Mouse (Mus musculus) heart, embryonic 13.5 days (tissue): ENCODE measurements around the gene Armcx3. TPM values are rescaled to one million over a fixed set of nuclear protein-coding genes. Genes with fewer than 3 reads are reported as not detected.
A peak's percentile ranks its signal among the peaks of the same experiment; 100 is the strongest.
"Not testable (repeated sequence)": the region's sequence is repeated elsewhere in the genome, so short reads cannot be mapped to it uniquely, and the experiment has no call there.

ENCODE experiments used
- ATAC-seq: fragments of 200-750 bp; cut with Nextera tagmentation; 2 replicates; pipeline ENCODE4 v1.8.0; 2017; ENCODE audit warnings: moderate TSS enrichment; ENCODE audit not compliant: insufficient number of reproducible peaks, low FRiP score, low TSS enrichment; ENCODE audit errors: extremely low read depth
- H3K27ac ChIP-seq: fragments of 300-500 bp; sonication (generic); replicated peaks from 2 replicates; pipeline ENCODE4 v1.5.1; 2015; ENCODE audit warnings: moderate library complexity, mild to moderate bottlenecking, inconsistent platforms
- H3K27me3 ChIP-seq: fragments of 300-500 bp; sonication (generic); replicated peaks from 2 replicates; pipeline ENCODE4 v1.6.1; 2015; ENCODE audit warnings: mild to moderate bottlenecking, inconsistent platforms
- H3K36me3 ChIP-seq: fragments of 300-500 bp; sonication (generic); 2 replicates; pipeline ENCODE4 v1.6.1; 2015; ENCODE audit warnings: mild to moderate bottlenecking, inconsistent platforms
- H3K4me1 ChIP-seq: fragments of 300-500 bp; sonication (generic); 2 replicates; pipeline ENCODE4 v1.6.1; 2015; ENCODE audit warnings: inconsistent platforms
- H3K4me2 ChIP-seq: fragments of 300-500 bp; sonication (generic); 2 replicates; pipeline ENCODE4 v1.6.1; 2015; ENCODE audit warnings: inconsistent platforms, mild to moderate bottlenecking, moderate library complexity
- H3K4me3 ChIP-seq: fragments of 300-500 bp; sonication (generic); 2 replicates; pipeline ENCODE4 v1.5.1; 2015; ENCODE audit warnings: moderate library complexity, mild to moderate bottlenecking, inconsistent platforms
- H3K9ac ChIP-seq: fragments of 300-500 bp; sonication (generic); 2 replicates; pipeline ENCODE4 v1.6.1; 2015; ENCODE audit warnings: inconsistent platforms, mild to moderate bottlenecking, moderate library complexity
- H3K9me3 ChIP-seq: fragments of 300-500 bp; sonication (generic); 2 replicates; pipeline ENCODE4 v1.6.1; 2016; ENCODE audit warnings: inconsistent platforms
- WGBS: fragments of 180-500 bp; shearing (Covaris S2); methylation state at CpG from one replicate; pipeline ENCODE4 v1.1.7; 2015; ENCODE audit warnings: mixed read lengths; 5-methylcytosine and 5-hydroxymethylcytosine counted together
- microRNA-seq: library from miRNA; unstranded; fragments of <30 nt; microRNA quantifications from one replicate; pipeline ENCODE4, GENCODE M21; 2016
- polyA plus RNA-seq: library from polyadenylated mRNA; unstranded; fragments of >200 nt; fragmentation: Nextera tagmentation; extraction: Ambion mirVana; gene quantifications from 2 replicates; pipeline ENCODE4 v1.2.1, GENCODE M21; 2015

Armcx3 gene
- polyA plus RNA-seq, 1 experiment from 2014 or later = 75.1 TPM

DNA sequence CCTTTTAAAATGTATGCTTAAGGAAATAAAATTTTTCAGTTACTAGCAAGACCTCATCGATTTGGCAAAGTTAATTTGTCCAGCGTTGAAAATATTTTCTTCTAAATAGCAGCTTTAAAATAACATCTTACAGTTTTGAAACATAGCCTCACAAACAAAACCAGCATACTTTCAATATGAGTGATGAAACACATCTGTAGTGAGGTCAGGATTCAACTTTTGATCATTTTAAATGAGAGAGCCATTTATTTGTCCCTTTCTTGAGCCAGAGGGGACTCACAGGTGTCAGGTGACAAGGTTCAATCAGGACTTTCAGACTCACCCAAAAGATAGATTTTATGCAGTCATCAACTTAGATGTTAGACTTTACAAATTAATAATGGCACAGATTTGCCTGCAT, 4.5 kb upstream of the Armcx3 start:
- Histone ChIP-seq H3K4me2 (no peak overlapping the region), H3K4me3 (no peak overlapping the region), H3K9me3 (no peaks in the 10 kb centered on the region), H3K36me3 (peaks cover 4% of the 10 kb centered on the region; the same call in 1 of the 2 replicates), H3K27me3 (0 out of 2 replicates have a peak, but pooled peaks cover 7% of the 10 kb centered on the region), H3K27ac (peak overlapping the region; percentile 73), H3K9ac (no peak overlapping the region), H3K4me1 (peaks cover 23% of the 10 kb centered on the region)
- ATAC-seq = no peak
- WGBS = 40% methylated on average over 2 of the region's 2 CpGs

DNA sequence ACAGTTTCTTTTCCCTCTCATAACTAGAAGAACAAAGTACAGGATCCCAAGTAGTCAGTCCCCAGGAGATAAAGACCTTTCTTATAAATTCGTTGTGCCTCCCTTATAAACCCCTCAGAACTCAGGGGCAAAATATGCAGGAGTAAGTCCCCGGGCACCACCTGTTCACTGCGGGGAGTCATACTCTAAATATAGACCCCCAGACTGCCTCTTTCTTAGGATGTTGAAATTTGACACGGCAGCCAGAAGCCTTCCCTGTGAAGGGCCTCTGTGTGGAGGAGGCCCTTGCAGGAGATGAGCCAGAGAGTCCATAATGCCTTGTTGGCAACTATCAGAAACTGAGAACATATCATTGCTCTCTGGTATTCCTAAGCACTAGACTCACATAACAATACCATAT, 3.8 kb upstream of the Armcx3 start:
- Histone ChIP-seq H3K9ac (no peak overlapping the region), H3K36me3 (peaks cover 4% of the 10 kb centered on the region; the same call in 1 of the 2 replicates), H3K4me2 (0 out of 2 replicates have a peak overlapping the region, but pooled peaks have one; percentile 20), H3K9me3 (no peaks in the 10 kb centered on the region), H3K4me1 (peaks cover 23% of the 10 kb centered on the region), H3K27ac (peak overlapping the region; percentile 73), H3K27me3 (0 out of 2 replicates have a peak, but pooled peaks cover 7% of the 10 kb centered on the region), H3K4me3 (no peak overlapping the region)
- 16% methylated on average over 4 of the region's 4 CpGs for WGBS
- no peak for ATAC-seq

GRCm38 (mm10) chrX:134757293-134757995, 1.0 kb downstream of the Armcx3 start:
- Histone ChIP-seq H3K27me3 (no peaks in the 10 kb centered on the region), H3K4me2 (peak overlapping the region; percentile 66), H3K4me3 (peak overlapping the region; percentile 72), H3K4me1 (peaks cover 18% of the 10 kb centered on the region), H3K9me3 (no peaks in the 10 kb centered on the region), H3K9ac (peak overlapping the region; percentile 92), H3K27ac (peak overlapping the region; percentile 88), H3K36me3 (no peaks in the 10 kb centered on the region)
- ATAC-seq = no peak; the same call in 1 of the 2 replicates
- 16% methylated on average over 12 of the region's 13 CpGs for WGBS

GRCm38 (mm10) chrX:134763428-134764198, 7.2 kb downstream of the Armcx3 start:
- H3K36me3 ChIP-seq, ATAC-seq, H3K4me3 ChIP-seq, H3K27ac ChIP-seq, H3K27me3 ChIP-seq, H3K9me3 ChIP-seq, H3K4me2 ChIP-seq, H3K4me1 ChIP-seq, H3K9ac ChIP-seq: not testable (repeated sequence)
- WGBS = 26% methylated on average over 4 of the region's 4 CpGs

GRCm38 (mm10) chrX:134787728-134788127, 31.3 kb downstream of the Armcx3 start:
- H3K27me3 ChIP-seq = no peaks in the 10 kb centered on the region
- H3K4me3 ChIP-seq = no peak overlapping the region
- no peak overlapping the region for H3K9ac ChIP-seq
- H3K36me3 ChIP-seq = no peaks in the 10 kb centered on the region
- no peaks in the 10 kb centered on the region for H3K4me1 ChIP-seq
- no peak overlapping the region for H3K4me2 ChIP-seq
- H3K27ac ChIP-seq = no peak overlapping the region
- no peak for ATAC-seq
- H3K9me3 ChIP-seq = no peaks in the 10 kb centered on the region
- WGBS = 47% methylated on average over 4 of the region's 4 CpGs

DNA sequence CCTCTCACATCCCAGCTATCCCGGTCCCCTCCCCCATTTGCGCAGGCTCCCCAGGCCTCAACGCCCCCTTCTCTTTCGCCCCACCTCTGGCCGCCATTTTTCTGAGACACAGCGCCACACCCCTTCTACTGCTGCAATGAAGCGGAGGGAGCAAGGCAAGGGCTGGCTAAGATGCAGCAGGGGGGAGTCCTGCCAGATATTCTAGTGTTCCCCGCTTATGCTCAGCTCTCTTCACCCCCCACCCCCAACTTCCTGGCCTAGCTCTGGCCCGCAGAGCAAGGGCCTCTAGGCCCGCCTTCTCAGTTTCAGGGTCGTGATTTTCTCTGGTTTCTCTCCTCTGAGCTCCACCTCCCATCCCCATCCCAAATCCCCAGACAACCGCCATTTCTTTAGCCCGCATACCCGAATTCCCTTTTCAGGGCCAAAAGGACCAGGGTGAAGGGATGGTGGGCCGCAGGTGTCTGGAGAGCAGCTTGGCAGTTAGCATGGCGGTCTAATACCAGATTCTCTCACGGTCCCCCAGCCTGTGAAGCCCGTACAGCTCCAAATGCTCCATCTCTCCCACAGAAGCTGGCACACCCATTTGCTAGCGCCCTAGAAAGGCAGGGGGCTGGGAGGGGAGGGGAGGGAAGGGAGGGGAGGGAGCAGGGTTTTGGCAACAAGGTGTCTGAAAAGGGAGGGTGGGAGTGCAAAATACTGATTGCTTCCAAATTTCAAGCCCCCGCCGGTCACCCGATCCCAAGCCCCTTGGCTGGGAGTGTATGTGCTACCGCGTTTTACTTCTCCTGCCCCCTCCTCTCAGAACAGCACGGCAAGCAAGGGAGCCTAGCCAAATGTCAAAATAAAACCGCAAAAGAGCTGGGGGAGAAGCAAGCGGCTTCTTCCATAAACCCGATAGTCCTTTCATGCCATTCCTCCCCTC, 51.7 kb downstream of the Armcx3 start:
- H3K4me1 ChIP-seq = peaks cover 6% of the 10 kb centered on the region; the same call in 1 of the 2 replicates
- peak overlapping the region; percentile 87 for H3K9ac ChIP-seq
- whole genome bisulfite sequencing = 13% methylated on average over 28 of the region's 28 CpGs
- H3K27ac ChIP-seq = peak overlapping the region; percentile 85
- H3K27me3 ChIP-seq = no peaks in the 10 kb centered on the region; the same call in 1 of the 2 replicates
- no peaks in the 10 kb centered on the region for H3K9me3 ChIP-seq
- H3K4me3 ChIP-seq = peak overlapping the region; percentile 71
- H3K36me3 ChIP-seq = peaks cover 28% of the 10 kb centered on the region
- peak overlapping the region; percentile 69 for H3K4me2 ChIP-seq
- ATAC-seq = peak; percentile 23; the same call in 1 of the 2 replicates

DNA sequence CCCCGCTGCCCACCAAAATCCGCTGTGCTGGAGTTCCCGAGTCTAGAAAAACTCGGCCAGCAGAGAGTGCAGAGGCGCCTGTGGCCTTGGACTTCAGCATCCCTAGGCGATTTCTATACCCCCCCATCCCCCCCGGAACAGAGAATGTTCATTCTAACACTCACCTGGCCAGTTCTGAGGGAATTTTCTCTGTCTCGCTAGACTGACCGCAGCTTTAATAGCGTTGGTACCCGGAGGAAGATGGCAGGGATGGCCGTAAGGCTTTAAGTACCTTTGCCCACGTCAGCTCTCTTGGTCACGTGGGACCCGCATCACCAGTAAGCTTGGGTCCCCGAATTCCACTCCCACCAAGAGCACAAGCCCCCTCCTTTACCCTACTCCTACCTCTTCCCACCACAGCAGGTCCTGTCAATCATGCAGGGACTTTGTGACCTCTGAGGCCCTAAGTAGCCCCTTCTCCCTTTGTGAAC, 52.4 kb downstream of the Armcx3 start, which contains the start of gene Armcx2:
Armcx2 (minus strand) TSS at position 467 of the 470 bp plus-strand sequence.
- peak; percentile 75 for ATAC-seq
- peak within 1 kb of the TSS; percentile 87 for H3K9ac ChIP-seq
- H3K4me1 ChIP-seq = peaks cover 6% of the 10 kb centered on the region; the same call in 1 of the 2 replicates
- H3K4me3 ChIP-seq = peak within 1 kb of the TSS; percentile 71
- peak within 1 kb of the TSS; percentile 69 for H3K4me2 ChIP-seq
- peak within 1 kb of the TSS; percentile 85 for H3K27ac ChIP-seq
- H3K9me3 ChIP-seq = no peaks in the 10 kb centered on the region
- peaks cover 28% of the 10 kb centered on the region for H3K36me3 ChIP-seq
- 14% methylated on average over 16 of the region's 16 CpGs for WGBS
- no peaks in the 10 kb centered on the region; the same call in 1 of the 2 replicates for H3K27me3 ChIP-seq

Small RNA genes lying within 50 kb of the gene (microRNA-seq; reads per million reads assigned to microRNA genes)
- not detected for gene Mir7093

Other genes starting within 250 kb of the Armcx3 start
- gene Timm8a1, start 214.7 kb upstream of the Armcx3 start, polyA plus RNA-seq = 69.2 and 78.0 TPM in 2 replicates
- gene Btk, start 173.0 kb upstream of the Armcx3 start, polyA plus RNA-seq = 1.4 and 2.2 TPM in 2 replicates
- gene Rpl36a, start 170.9 kb upstream of the Armcx3 start, polyA plus RNA-seq = 261 and 287 TPM in 2 replicates
- 3.2 and 3.7 TPM in 2 replicates for gene Gla, start 155.5 kb upstream of the Armcx3 start, polyA plus RNA-seq
- gene Hnrnph2, start 155.4 kb upstream of the Armcx3 start, polyA plus RNA-seq = 109 and 123 TPM in 2 replicates
- gene Armcx4, start 70.1 kb upstream of the Armcx3 start, polyA plus RNA-seq = 4.1 TPM in 2 replicates
- 41.0 and 46.1 TPM in 2 replicates for gene Armcx1, start 38.6 kb upstream of the Armcx3 start, polyA plus RNA-seq
- 18.9 and 19.0 TPM in 2 replicates for gene Armcx6, start 5.2 kb upstream of the Armcx3 start, polyA plus RNA-seq
- gene Armcx2, start 52.6 kb downstream of the Armcx3 start, polyA plus RNA-seq = 61.5 and 64.3 TPM in 2 replicates
- 0.29 and 0.79 TPM in 2 replicates for gene Nxf2, start 208.2 kb downstream of the Armcx3 start, polyA plus RNA-seq